Mouse (Mus musculus) embryonic facial prominence, embryonic 11.5 days (tissue): ENCODE results near the gene Coro6. TPM values are rescaled to one million over a fixed set of nuclear protein-coding genes. Genes with fewer than 3 reads are reported as not detected.

Experiments
- ATAC-seq: fragments of 200-750 bp; cut with Nextera tagmentation; replicated peaks from 2 replicates; pipeline ENCODE4 v1.8.0; 2017; ENCODE audit warnings: low read depth; ENCODE audit not compliant: insufficient number of reproducible peaks, low FRiP score, low TSS enrichment
- DNase-seq: peaks from one replicate; pipeline ENCODE4 v3.0.0-alpha.2; 2015; ENCODE audit warnings: low spot score
- H3K27ac ChIP-seq: fragments of 300-500 bp; sonication (generic); replicated peaks from 2 replicates; pipeline ENCODE4 v1.5.1; 2014; ENCODE audit warnings: mild to moderate bottlenecking, low read depth, low read length, control low read depth
- H3K27me3 ChIP-seq: fragments of 300-500 bp; sonication (generic); 2 replicates; pipeline ENCODE4 v1.6.1; 2014; ENCODE audit warnings: mild to moderate bottlenecking, low read length, moderate library complexity, mixed read lengths; ENCODE audit not compliant: control insufficient read depth, insufficient read depth
- H3K36me3 ChIP-seq: fragments of 300-500 bp; sonication (generic); replicated peaks from 2 replicates; pipeline ENCODE4 v1.6.1; 2014; ENCODE audit warnings: low read depth, mild to moderate bottlenecking, low read length, moderate library complexity, mixed read lengths; ENCODE audit not compliant: control insufficient read depth, insufficient read depth
- H3K4me1 ChIP-seq: fragments of 300-500 bp; sonication (generic); 2 replicates; pipeline ENCODE4 v1.6.1; 2014; ENCODE audit warnings: low read length, mixed read lengths; ENCODE audit not compliant: control insufficient read depth, insufficient read depth
- H3K4me2 ChIP-seq: fragments of 300-500 bp; sonication (generic); 2 replicates; pipeline ENCODE4 v1.6.1; 2014; ENCODE audit warnings: low read depth, mild to moderate bottlenecking, control low read depth, low read length, moderate library complexity
- H3K4me3 ChIP-seq: fragments of 300-500 bp; sonication (generic); 2 replicates; pipeline ENCODE4 v1.5.1; 2014; ENCODE audit warnings: low read depth, low read length, control low read depth
- H3K9ac ChIP-seq: fragments of 300-500 bp; sonication (generic); replicated peaks from 2 replicates; pipeline ENCODE4 v1.6.1; 2014; ENCODE audit warnings: mild to moderate bottlenecking, control low read depth, low read length
- H3K9me3 ChIP-seq: fragments of 300-500 bp; sonication (generic); replicated peaks from 2 replicates; pipeline ENCODE4 v1.6.1; 2016; ENCODE audit warnings: mild to moderate bottlenecking, low read length, inconsistent platforms, mixed read lengths; ENCODE audit not compliant: control insufficient read depth
- WGBS: fragments of 180-500 bp; shearing (Covaris S2); extraction: QIAGEN DNeasy Blood & Tissue Kit; methylation state at CpG from one replicate; pipeline ENCODE4 v1.1.7; 2014; 5-methylcytosine and 5-hydroxymethylcytosine counted together
- polyA plus RNA-seq: library from polyadenylated mRNA; unstranded; fragments of >200 nt; fragmentation: Nextera tagmentation; extraction: Ambion mirVana; gene quantifications from 2 replicates; pipeline ENCODE4 v1.2.1, GENCODE M21; 2014

Coro6 gene
- polyA plus RNA-seq, 1 experiment from 2014 or later: 0.25 TPM

DNA sequence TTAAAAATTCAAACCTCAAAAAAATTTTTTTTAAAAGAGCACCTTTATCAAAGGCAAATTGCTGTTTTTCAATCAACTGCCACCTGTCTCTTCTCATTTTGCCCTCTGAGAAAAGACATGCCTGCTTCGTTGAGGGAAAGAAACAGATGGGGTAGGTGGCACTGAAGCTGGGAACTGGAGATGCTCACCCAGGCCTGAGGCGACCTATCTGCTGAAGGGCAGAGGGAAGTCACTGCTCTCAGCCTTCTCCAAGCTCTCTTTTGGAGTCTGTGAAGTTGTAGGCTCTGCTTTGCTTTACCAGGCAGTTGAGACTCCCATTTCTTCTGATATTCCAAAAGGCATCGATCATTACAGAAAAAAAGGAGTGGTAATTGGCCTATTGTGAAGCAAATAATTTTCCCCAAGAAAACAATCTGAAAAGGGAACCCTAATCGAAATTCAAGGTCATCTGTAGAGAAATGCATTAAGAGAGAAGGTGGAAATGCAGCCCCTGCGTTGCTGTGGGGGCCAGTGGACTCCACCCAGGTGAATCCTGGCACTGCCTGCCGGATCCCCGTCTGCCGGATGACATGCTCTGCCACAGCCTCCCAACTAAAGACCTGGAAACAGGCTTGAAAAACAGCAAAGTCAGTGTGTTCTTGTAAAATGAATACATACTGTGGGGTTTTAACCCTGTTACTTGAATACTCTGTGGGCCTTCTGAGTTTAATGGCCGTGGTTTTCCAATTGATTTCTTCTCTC, 6.3 kb upstream of the Coro6 start:
- Histone ChIP-seq H3K9ac (no peak overlapping the region), H3K4me3 (no peak overlapping the region), H3K9me3 (no peaks in the 10 kb centered on the region), H3K27me3 (no peaks in the 10 kb centered on the region), H3K4me1 (no peaks in the 10 kb centered on the region), H3K4me2 (no peak overlapping the region), H3K36me3 (no peaks in the 10 kb centered on the region), H3K27ac (no peak overlapping the region)
- WGBS: 83% methylated on average over 9 of the region's 9 CpGs
- ATAC-seq: no peak
- no peak for DNase-seq

DNA sequence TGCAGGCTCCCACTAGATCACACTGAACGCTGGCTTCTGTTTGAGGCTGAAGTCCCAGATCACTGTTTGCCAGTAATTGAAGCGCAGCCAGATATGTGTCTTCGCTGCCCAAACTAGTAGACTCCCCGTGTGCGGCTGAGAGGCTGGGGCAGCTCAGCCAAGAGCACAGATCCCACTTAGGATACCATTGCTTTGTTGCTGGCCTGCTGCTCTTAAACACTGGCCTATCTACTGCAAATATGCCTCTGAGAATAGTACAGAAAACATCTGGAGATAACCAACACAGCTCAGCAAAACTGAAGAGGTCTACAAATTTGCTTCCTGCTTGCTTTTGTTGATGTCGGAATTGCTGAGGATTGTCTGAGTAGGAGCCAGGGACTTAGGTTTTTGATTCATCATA, 5.3 kb upstream of the Coro6 start:
- Histone ChIP-seq H3K27ac (no peak overlapping the region), H3K4me2 (no peak overlapping the region), H3K4me3 (no peak overlapping the region), H3K36me3 (no peaks in the 10 kb centered on the region), H3K9ac (no peak overlapping the region), H3K4me1 (no peaks in the 10 kb centered on the region), H3K9me3 (no peaks in the 10 kb centered on the region), H3K27me3 (peaks cover 7% of the 10 kb centered on the region)
- DNase-seq: no peak
- 83% methylated on average over 6 of the region's 6 CpGs for WGBS
- no peak for ATAC-seq

DNA sequence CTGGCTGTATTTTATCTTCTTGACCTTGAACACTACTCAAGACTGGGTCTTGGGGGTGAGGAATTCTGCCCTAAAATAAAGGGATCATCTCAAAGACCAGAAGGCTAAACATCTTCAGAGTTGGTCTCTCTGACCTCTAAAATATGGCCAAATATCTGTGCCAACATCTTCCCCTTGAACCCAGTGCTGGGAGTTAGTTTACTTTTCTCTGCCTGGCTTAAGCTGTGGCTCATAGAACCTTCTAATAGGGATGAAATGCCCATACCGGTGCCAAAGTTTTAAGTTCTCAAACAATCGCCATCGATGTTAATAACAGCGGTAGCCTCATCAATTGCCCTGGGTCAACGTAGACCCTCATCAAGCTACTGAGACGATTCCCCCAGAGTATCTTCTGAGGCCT, 355 bp upstream of the Coro6 start:
- DNase-seq: no peak
- Histone ChIP-seq H3K4me1 (peaks cover 3% of the 10 kb centered on the region), H3K9me3 (no peaks in the 10 kb centered on the region), H3K4me2 (peak overlapping the region; percentile 99), H3K4me3 (peak overlapping the region; percentile 50), H3K9ac (peak overlapping the region; percentile 57; the same call in 1 of the 2 replicates), H3K27me3 (peaks cover 37% of the 10 kb centered on the region), H3K27ac (no peak overlapping the region), H3K36me3 (no peaks in the 10 kb centered on the region)
- ATAC-seq: no peak
- 4% methylated on average over 6 of the region's 6 CpGs for WGBS

DNA sequence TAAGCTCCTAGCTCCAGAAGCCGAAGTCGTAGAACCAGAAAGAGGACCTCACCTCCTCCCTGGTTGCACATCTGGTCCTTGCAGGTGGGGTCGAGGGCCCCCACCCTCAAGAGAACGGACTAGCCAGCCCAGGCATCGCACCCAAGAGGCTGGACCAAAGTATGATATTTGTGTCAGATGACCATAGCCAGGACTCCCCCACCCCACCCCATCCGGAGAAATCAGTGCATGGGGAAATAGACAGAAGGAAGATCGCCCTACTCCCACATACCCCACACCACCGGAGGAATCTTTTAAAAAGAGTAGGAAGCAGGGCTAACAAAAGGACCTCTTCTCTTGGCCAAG, 862 bp downstream of the Coro6 start:
- Histone ChIP-seq H3K9ac (peak overlapping the region; percentile 57; the same call in 1 of the 2 replicates), H3K4me2 (peak overlapping the region; percentile 99)
- 42% methylated on average over 8 of the region's 8 CpGs for WGBS

DNA sequence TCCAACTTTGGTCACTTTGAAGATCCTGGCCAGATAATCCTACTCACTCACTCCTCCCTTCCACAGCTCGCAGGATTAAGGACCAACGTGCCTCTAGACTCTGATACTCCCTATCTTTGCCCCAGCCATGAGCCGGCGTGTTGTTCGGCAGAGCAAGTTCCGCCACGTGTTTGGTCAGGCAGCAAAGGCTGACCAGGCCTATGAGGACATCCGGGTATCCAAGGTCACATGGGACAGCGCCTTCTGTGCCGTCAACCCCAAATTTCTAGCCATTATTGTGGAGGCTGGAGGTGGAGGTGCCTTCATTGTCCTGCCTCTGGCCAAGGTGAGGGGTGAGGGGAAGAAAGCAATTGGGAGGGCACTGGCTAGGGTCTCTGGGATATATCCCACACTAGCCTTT, 1.6 kb downstream of the Coro6 start:
- no peaks in the 10 kb centered on the region for H3K36me3 ChIP-seq
- no peak for ATAC-seq
- no peak for DNase-seq
- H3K4me3 ChIP-seq: no peak overlapping the region
- H3K27ac ChIP-seq: no peak overlapping the region
- WGBS: 70% methylated on average over 10 of the region's 10 CpGs
- no peak overlapping the region for H3K9ac ChIP-seq
- H3K4me2 ChIP-seq: no peak overlapping the region
- peaks cover 53% of the 10 kb centered on the region for H3K27me3 ChIP-seq
- H3K4me1 ChIP-seq: peaks cover 3% of the 10 kb centered on the region
- H3K9me3 ChIP-seq: no peaks in the 10 kb centered on the region

More for the DNA sequence above, 862 bp downstream of the Coro6 start:
- no peaks in the 10 kb centered on the region for H3K36me3 ChIP-seq
- H3K27me3 ChIP-seq: peaks cover 49% of the 10 kb centered on the region
- peaks cover 3% of the 10 kb centered on the region for H3K4me1 ChIP-seq
- no peak for DNase-seq
- H3K4me3 ChIP-seq: no peak overlapping the region; the same call in 1 of the 2 replicates
- H3K9me3 ChIP-seq: no peaks in the 10 kb centered on the region
- no peak overlapping the region for H3K27ac ChIP-seq
- no peak for ATAC-seq

DNA sequence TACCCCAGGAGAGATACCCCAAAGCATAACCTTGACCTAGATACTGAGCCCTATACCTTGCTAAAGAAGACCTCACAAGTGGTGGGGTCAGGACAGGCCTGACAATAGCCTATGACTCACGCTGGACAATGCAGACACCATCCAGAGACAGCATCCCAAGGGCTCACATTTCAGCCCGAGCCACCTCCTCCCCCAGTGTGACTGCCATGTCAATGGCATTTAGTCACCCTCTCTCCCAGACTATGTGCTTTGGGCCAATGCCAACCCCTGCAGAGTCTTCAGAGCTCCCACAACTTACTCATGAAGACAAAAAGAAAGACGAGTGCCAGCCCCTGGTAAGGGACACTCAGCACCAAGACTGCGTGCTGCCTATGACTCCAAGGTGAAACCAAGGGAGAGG, 2.5 kb downstream of the Coro6 start:
- Histone ChIP-seq H3K27me3 (peaks cover 53% of the 10 kb centered on the region), H3K9ac (no peak overlapping the region), H3K27ac (no peak overlapping the region), H3K4me1 (peaks cover 3% of the 10 kb centered on the region), H3K9me3 (no peaks in the 10 kb centered on the region), H3K36me3 (no peaks in the 10 kb centered on the region), H3K4me3 (no peak overlapping the region), H3K4me2 (no peak overlapping the region)
- ATAC-seq: no peak
- no peak for DNase-seq
- WGBS: 65% methylated on average over 4 of the region's 4 CpGs

DNA sequence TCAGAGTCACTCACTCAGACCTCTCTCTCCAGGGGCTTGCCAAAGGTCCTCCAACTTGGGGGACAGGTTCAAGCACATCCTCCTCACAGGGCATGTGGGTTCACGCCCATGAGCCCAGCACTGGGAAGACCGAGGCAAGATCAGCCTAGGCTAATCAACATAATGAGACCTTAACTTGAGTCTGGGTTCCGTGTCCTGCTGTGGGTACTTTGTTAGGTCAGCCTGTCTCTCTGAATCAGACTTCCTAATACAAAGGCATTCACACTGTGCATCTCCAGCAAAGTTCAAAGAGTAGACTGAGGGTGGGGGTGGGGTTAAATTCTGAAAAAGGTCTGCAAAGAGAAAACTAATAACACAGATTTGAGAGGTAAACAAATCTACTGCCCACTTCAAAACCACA, 2.9 kb downstream of the Coro6 start:
- H3K4me1 ChIP-seq: peaks cover 3% of the 10 kb centered on the region
- DNase-seq (no peak), ATAC-seq (no peak)
- no peak overlapping the region for H3K9ac ChIP-seq
- 48% methylated on average over 3 of the region's 3 CpGs for WGBS
- no peaks in the 10 kb centered on the region for H3K36me3 ChIP-seq
- H3K9me3 ChIP-seq: no peaks in the 10 kb centered on the region
- no peak overlapping the region for H3K4me3 ChIP-seq
- peaks cover 53% of the 10 kb centered on the region for H3K27me3 ChIP-seq
- no peak overlapping the region for H3K4me2 ChIP-seq
- no peak overlapping the region for H3K27ac ChIP-seq

DNA sequence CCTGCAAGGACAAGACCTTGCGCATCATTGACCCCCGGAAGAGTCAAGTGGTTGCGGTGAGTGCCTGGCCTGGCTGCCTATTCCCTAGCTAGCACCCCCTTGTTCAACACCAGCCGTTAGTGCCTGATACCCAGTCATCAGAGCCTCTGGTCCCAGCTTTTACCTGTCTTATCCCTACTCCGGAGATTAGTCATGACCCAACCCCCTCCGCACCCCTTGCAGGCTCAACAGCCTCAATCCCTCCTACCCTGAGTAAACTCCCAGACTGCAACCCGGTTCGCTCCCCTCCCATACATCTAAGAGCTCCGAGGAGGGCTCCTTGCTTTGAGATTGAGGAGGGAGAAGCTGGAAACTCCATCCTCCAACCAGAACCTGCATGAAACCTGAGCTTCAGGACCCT, 4.3 kb downstream of the Coro6 start:
- H3K4me1 ChIP-seq: peaks cover 3% of the 10 kb centered on the region
- H3K9ac ChIP-seq: 0 out of 2 replicates have a peak overlapping the region, but pooled peaks have one; percentile 13
- no peak overlapping the region for H3K4me2 ChIP-seq
- H3K36me3 ChIP-seq: no peaks in the 10 kb centered on the region
- no peak overlapping the region for H3K4me3 ChIP-seq
- 34% methylated on average over 9 of the region's 9 CpGs for WGBS
- no peak overlapping the region for H3K27ac ChIP-seq
- no peaks in the 10 kb centered on the region for H3K9me3 ChIP-seq
- no peak for ATAC-seq
- DNase-seq: no peak
- peaks cover 49% of the 10 kb centered on the region for H3K27me3 ChIP-seq
